Mouse (Mus musculus): ENCODE results near the gene Ptprd.

DNA sequence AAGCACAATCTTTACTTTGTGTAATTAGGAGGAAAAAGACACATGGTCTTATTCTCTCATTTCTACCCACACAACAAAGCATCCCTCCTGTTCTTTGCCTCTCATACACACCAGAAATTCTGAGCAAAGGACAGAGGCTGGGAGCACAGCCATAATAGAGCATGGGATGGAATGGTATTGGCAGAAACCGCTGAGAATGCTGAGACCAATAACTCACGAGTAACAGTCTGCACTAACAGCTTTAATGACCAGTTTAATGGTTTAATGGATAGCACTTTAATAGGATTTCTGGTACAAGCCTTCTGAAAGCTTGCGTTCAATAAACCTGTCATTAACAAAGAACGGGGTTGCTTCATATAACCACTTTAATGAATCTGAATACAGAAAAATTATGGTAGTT, 2190.1 kb downstream of the Ptprd start:
- TF ChIP-seq CTCF (IDR thresholded peaks at IDR 0.05; ENCODE audit: insufficient read depth, low read depth, low read length) (no peak), POLR2A (IDR thresholded peaks at IDR 0.05; ENCODE audit: insufficient read depth, low read depth, low read length) (no peak)

All from olfactory bulb, adult 2 months (tissue).